Mouse (Mus musculus): ENCODE data around the gene Stradb.
"Not testable (repeated sequence)": the region's sequence is repeated elsewhere in the genome, so short reads cannot be mapped to it uniquely, and the experiment has no call there.

The Stradb gene

GRCm38 (mm10) chr1:58973366-58974221, at the start of gene Stradb, which contains the start of gene Trak2:
TSS of gene Stradb (plus strand) at chr1:58973522.
TSS of gene Trak2 (minus strand) at chr1:58973430.
- peak; percentile 97 for DNase-seq

DNA sequence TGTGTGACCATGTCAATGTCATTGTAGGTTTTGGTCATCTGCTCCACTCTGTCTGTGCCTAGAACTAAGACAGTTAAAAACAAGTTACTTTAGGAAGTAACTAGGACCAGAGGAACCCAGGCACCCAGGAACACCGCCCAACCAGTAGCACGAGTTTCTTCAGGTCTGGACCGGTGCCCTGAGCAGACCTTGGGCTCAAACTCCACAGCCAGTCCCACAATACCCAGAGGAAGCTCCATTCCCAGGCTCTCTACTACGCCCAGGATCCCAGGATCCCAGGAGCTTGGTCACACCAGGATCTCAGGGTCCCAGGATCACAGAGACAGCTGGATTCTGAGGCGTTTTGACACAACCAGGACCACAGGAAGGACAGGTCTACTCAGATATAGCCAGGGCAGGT, 46.7 kb upstream of the Stradb start:
- DNase-seq, result no peak

- DNase-seq, result no peak
Observed at GRCm38 (mm10) chr1:58936746-58937605, 36.3 kb upstream of the Stradb start.

GRCm38 (mm10) chr1:58937606-58938099, 35.7 kb upstream of the Stradb start:
- no peak for DNase-seq

GRCm38 (mm10) chr1:58945523-58945922, 27.8 kb upstream of the Stradb start:
- DNase-seq, result no peak

- no peak for DNase-seq
Observed at GRCm38 (mm10) chr1:58945960-58946670, 27.2 kb upstream of the Stradb start.

- no peak for DNase-seq
Observed at GRCm38 (mm10) chr1:58946718-58947117, 26.6 kb upstream of the Stradb start.

DNA sequence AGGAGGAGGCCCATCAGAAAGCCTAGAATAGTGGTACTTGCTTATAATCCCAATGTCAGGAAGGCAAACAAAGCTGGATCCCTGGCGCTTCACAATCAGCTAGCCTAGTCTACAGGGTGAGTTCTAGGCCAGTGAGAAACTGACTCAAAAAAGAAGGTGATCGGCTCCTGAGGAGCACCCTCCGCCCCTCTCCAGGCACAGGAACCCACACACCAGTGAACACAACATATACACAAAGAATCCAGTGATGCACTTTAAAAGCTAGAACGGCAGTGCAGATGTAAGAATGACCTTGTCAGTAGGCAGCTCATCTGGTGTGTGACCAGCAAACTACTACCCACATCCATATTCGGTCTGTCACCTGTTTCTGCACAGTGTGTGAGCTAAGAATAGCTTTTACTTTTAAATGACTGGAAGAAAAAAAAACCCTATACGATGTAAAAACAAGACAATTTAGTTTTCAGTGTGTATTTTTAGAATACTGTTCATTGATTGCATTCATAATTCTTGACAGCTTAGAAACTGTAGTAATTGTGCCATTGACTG, 23.7 kb upstream of the Stradb start:
- no peak for DNase-seq

DNA sequence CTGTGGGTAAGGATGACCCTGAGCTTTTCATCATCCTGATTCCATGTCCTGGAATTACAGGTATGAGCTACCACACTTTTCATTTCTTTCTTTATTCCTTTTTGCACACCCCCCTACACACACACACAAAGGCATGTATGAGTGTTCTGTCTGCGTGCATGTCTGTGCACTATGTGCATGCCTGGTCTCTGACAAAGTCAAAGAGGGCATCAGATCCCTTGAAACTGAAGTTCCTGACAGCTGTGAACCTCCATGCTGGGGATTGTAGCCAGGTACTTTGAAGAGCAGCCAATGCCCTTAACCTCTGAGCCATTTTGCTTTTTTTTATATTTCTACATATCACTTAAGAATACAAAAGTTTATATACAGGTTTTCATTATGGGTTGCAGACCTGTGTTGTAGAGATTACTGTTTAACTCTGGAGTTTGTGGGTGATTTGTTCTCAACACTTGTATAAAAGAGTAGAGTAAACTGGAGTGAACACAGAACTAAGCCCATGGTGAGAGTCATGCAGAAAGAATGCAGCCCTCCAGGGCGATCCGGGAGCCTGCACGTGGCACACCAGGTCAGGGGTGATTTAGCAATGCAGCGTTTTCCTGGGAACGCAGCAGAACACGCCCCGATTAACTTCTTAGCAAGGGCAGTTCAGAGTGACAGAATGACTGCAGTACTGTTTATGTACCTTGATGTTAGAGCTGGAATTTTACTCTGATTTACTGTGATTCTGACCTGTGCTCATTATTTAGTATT, 22.2 kb upstream of the Stradb start:
- peak; percentile 71 for DNase-seq

DNA sequence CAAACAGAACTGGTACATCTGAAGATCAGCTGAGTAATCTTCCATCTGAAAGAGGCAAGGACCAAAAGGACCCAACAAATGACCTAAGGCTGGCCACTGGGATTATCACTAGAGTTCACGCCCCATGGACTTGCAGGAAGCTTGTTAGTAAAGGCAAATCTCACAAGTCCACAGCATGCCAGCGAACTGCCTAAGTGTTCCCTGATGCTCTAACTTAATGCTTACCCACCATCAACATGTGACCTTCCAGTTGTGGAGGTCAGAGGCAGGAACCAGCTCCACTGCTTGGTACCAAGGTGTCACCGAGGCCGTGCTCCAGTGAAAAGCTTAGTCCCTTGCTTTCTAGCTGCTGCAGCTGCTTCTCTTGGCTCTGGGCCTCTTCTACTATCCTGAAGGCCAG, 21.5 kb upstream of the Stradb start:
- peak; percentile 32 for DNase-seq

DNA sequence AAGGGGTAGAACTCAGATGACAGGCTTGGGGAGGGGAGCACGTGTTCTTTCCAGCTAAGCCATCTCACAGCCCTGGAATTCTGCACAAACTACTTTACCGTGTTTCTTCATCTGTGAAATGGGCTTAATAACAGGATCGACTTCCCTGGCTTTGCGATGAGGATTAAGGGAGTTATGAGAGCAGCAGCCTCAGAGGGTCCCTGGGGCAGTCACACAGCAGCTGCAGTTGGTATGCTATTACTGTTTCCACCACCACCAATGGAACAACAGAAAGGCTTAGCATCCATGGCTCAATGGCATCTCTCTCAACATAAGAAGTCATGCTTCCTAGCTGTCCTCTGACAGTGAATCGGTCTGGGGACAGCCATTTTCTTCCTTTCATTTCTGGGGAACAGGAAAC, 20.8 kb upstream of the Stradb start:
- DNase-seq, result no peak

DNA sequence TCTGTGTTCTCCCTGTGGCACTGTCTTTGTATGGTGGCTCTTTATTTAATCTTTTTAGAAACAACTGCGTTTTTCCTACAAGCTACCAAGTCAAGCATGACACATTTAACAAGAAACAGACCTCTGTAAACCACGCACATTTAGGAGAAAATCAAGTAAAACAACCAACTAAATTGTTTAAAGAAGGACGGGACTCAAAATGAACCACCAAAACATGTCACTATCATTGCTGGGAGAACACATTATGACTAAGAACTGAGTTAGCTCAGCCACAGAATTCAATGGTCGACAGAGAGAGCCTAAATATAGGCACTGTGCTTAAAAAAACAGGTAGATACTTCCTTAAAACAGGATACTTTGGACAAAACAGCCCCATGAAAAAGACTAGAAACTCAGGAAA, 20.3 kb upstream of the Stradb start:
- DNase-seq, result no peak

GRCm38 (mm10) chr1:58953686-58954434, 19.5 kb upstream of the Stradb start:
- DNase-seq, result no peak

GRCm38 (mm10) chr1:58954578-58955410, 18.5 kb upstream of the Stradb start:
- no peak for DNase-seq

DNA sequence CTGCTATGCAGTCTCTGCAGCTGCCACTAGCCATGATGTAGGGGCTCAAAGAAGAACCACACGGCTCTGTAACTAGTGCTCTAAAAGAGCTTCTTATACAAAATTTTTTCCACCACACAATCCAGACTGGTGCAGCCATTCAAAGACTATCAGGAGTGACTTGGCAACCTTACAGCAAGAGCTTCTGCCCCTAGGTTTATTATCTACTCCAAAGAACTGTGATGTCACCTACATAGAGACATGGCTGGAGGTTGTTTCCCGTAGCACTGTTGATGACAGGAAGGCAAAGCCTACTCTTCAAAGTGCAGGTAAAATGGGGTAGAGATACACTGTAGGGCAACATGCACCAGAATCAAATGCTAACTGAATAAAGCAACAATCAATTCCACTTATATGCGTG, 17.6 kb upstream of the Stradb start:
- no peak for DNase-seq

DNA sequence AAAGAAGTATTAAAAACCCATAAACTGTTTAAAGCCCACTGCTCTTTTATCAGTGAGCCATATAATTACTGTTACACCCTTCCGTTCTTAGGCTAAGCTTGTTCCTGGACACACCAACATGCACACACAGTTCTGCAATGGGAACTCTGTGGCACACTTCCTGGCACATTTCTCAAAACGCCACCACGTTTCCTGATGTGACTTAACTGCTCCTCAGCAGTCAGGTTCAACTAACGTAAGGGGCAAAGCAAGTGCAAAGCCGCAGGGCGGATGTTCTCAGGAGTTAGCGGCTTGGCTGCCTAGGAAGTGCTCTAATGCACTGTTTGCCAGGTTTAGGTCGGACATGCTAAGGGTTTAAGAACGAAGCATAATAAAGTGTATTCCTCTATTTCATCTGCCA, 17.1 kb upstream of the Stradb start:
- DNase-seq, result no peak

GRCm38 (mm10) chr1:58957931-58958330, 15.4 kb upstream of the Stradb start:
- DNase-seq, result peak; percentile 52

- not testable (repeated sequence) for DNase-seq
Observed at GRCm38 (mm10) chr1:58958789-58959526, 14.4 kb upstream of the Stradb start.

DNA sequence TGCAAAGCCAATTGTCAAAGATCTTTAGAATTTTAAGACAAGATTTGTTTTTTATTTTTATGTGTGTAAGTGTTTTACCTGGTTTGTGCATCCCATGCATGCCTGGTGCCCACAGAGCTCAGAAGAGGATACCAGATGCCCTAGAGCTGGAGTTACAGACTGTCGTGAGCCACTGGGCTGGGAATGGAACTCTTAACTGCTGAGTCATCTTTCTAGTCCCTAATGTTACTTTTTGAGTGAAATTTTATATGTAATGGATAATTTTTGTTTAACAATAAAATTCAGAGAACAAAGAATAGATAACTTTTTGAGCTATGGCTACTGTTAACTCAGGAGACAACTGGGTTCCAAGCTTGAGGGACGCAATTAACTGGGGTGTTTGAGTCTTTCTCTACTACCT, 13.6 kb upstream of the Stradb start:
- no peak for DNase-seq

All from embryo, embryonic 11 days (tissue).